Mouse (Mus musculus): ENCODE measurements around the gene Ankrd61. TPM values are rescaled to one million over a fixed set of nuclear protein-coding genes. Genes with fewer than 3 reads are reported as not detected.

Gene Ankrd61
- polyA plus RNA-seq, 2 experiments, result 0.04 to 0.27 TPM

DNA sequence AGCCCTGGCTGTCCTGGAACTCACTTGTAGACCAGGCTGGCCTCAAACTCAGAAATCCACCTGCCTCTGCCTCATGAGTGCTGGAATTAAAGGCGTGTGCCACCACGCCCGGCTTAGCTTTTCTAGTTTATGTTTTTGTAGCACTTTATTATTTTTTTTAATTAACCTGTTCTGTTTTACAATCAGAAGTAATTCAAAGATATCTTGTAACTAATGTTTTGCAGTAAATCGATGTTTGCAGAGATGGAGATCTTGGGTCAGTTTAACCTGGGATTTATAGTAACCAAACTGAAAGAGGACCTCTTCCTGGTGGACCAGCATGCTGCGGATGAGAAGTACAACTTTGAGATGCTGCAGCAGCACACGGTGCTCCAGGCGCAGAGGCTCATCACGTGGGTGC is 30.4 kb upstream of the Ankrd61 start, which contains the start of gene Gm42421:
Gm42421 (plus strand) TSS at position 301 of the 400 bp plus-strand sequence.
- no peak for DNase-seq (ENCODE audit: low read depth in 3 of 3, low spot score in 3 of 3)
- no peak for ATAC-seq (ENCODE audit: insufficient read depth)

GRCm38 (mm10) chr5:143924781-143925452 is 27.4 kb upstream of the Ankrd61 start:
- H3K4me2 ChIP-seq (ENCODE audit: low read depth), result peak overlapping the region; percentile 54
- DNase-seq (ENCODE audit: low read depth in 3 of 3, low spot score in 3 of 3) (peak; percentile 75 to 78 (median 78)), ATAC-seq (ENCODE audit: insufficient read depth) (peak; percentile 100)
- no peak overlapping the region for H3K4me3 ChIP-seq (ENCODE audit: insufficient read depth in 1 of 2, low read depth in 2 of 2, low read length in 2 of 2)
- H3K36me3 ChIP-seq (replicated peaks; ENCODE audit: control insufficient read depth, insufficient read depth, low read depth), result peaks cover 63% of the 10 kb centered on the region
- peak; percentile 77 for TF ChIP-seq EP300 (IDR thresholded peaks at IDR 0.05; ENCODE audit: low read depth)
- TF ChIP-seq CTCF (IDR thresholded peaks at IDR 0.05; ENCODE audit: low read depth), result no peak
- H3K9me3 ChIP-seq (ENCODE audit: control insufficient read depth, low read length), result no peaks in the 10 kb centered on the region
- H3K27ac ChIP-seq, result peak overlapping the region; percentile 76
- H3K27me3 ChIP-seq (ENCODE audit: control insufficient read depth, insufficient read depth, low read length), result no peaks in the 10 kb centered on the region
- WGBS (ENCODE audit: insufficient replicate concordance), result 35% methylated on average over 6 of the region's 6 CpGs
- H3K9ac ChIP-seq (replicated peaks), result peak overlapping the region; percentile 33
- peaks cover 17 to 20% of the 10 kb centered on the region in 2 experiments for H3K4me1 ChIP-seq (replicated peaks; ENCODE audit: control insufficient read depth in 2 of 2, insufficient read depth in 2 of 2, low read length in 1 of 2)

More for the DNA sequence above, 30.4 kb upstream of the Ankrd61 start, which contains the start of gene Gm42421:
- no peak within 1 kb of the TSS for H3K27ac ChIP-seq
- no peak within 1 kb of the TSS for H3K9ac ChIP-seq (replicated peaks)
- TF ChIP-seq CTCF (IDR thresholded peaks at IDR 0.05; ENCODE audit: low read depth), result no peak
- TF ChIP-seq EP300 (IDR thresholded peaks at IDR 0.05; ENCODE audit: low read depth), result no peak
- H3K36me3 ChIP-seq (replicated peaks; ENCODE audit: control insufficient read depth, insufficient read depth, low read depth), result peaks cover 54% of the 10 kb centered on the region
- no peak within 1 kb of the TSS for H3K4me2 ChIP-seq (ENCODE audit: low read depth)
- H3K4me1 ChIP-seq (replicated peaks; ENCODE audit: control insufficient read depth in 2 of 2, insufficient read depth in 2 of 2, low read length in 1 of 2), result peaks cover 17 to 20% of the 10 kb centered on the region in 2 experiments
- no peak within 1 kb of the TSS for H3K4me3 ChIP-seq (ENCODE audit: insufficient read depth in 1 of 2, low read depth in 2 of 2, low read length in 2 of 2)
- no peaks in the 10 kb centered on the region for H3K9me3 ChIP-seq (ENCODE audit: control insufficient read depth, low read length)
- no peaks in the 10 kb centered on the region for H3K27me3 ChIP-seq (ENCODE audit: control insufficient read depth, insufficient read depth, low read length)
- 87% methylated on average over 8 of the region's 8 CpGs for WGBS (ENCODE audit: insufficient replicate concordance)

- Histone ChIP-seq H3K36me3 (replicated peaks; ENCODE audit: control insufficient read depth, insufficient read depth, low read depth) (peaks cover 61% of the 10 kb centered on the region), H3K27me3 (ENCODE audit: control insufficient read depth, insufficient read depth, low read length) (no peaks in the 10 kb centered on the region), H3K4me1 (replicated peaks; ENCODE audit: control insufficient read depth in 2 of 2, insufficient read depth in 2 of 2, low read length in 1 of 2) (no peaks in the 10 kb centered on the region), H3K4me2 (ENCODE audit: low read depth) (no peak overlapping the region), H3K4me3 (ENCODE audit: insufficient read depth in 1 of 2, low read depth in 2 of 2, low read length in 2 of 2) (no peak overlapping the region), H3K27ac (no peak overlapping the region), H3K9me3 (ENCODE audit: control insufficient read depth, low read length) (no peaks in the 10 kb centered on the region), H3K9ac (replicated peaks) (no peak overlapping the region)
- 84% methylated on average over 3 of the region's 3 CpGs for WGBS (ENCODE audit: insufficient replicate concordance)
- ATAC-seq (ENCODE audit: insufficient read depth), result no peak
- TF ChIP-seq CTCF (IDR thresholded peaks at IDR 0.05; ENCODE audit: low read depth) (no peak), EP300 (IDR thresholded peaks at IDR 0.05; ENCODE audit: low read depth) (no peak)
- DNase-seq (ENCODE audit: low read depth in 3 of 3, low spot score in 3 of 3), result no peak
These were observed 20.6 kb upstream of the Ankrd61 start for GRCm38 (mm10) chr5:143918120-143918519.

DNA sequence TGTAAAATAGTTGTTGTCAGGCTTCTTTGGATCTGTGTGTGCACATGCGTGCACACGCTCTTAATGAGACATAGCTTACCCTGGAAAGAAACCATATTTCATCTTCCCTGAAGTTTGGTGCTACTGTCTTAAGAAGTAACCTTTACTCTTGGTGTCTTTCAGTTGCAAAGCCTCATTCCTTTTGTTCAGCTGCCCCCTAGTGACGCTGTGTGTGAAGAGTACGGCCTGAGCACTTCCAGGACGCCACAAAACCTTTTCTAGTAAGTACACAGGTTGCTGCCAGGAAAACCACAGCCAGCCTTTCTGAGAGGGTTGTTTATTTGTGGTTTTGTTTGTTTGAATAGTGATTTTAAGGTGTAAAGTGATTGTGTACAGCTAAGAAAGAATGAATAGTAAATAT is 19.9 kb upstream of the Ankrd61 start:
- DNase-seq (ENCODE audit: low read depth in 3 of 3, low spot score in 3 of 3) (peak; percentile 41 to 51 (median 50)), ATAC-seq (ENCODE audit: insufficient read depth) (no peak)
- Histone ChIP-seq H3K4me2 (ENCODE audit: low read depth) (no peak overlapping the region), H3K4me3 (ENCODE audit: insufficient read depth in 1 of 2, low read depth in 2 of 2, low read length in 2 of 2) (no peak overlapping the region), H3K9ac (replicated peaks) (no peak overlapping the region), H3K27ac (no peak overlapping the region), H3K27me3 (ENCODE audit: control insufficient read depth, insufficient read depth, low read length) (no peaks in the 10 kb centered on the region), H3K36me3 (replicated peaks; ENCODE audit: control insufficient read depth, insufficient read depth, low read depth) (peaks cover 55% of the 10 kb centered on the region), H3K9me3 (ENCODE audit: control insufficient read depth, low read length) (no peaks in the 10 kb centered on the region), H3K4me1 (replicated peaks; ENCODE audit: control insufficient read depth in 2 of 2, insufficient read depth in 2 of 2, low read length in 1 of 2) (no peaks in the 10 kb centered on the region)
- peak; percentile 78 for TF ChIP-seq CTCF (IDR thresholded peaks at IDR 0.05; ENCODE audit: low read depth)
- TF ChIP-seq EP300 (IDR thresholded peaks at IDR 0.05; ENCODE audit: low read depth), result no peak
- WGBS (ENCODE audit: insufficient replicate concordance), result 57% methylated on average over 5 of the region's 5 CpGs

DNA sequence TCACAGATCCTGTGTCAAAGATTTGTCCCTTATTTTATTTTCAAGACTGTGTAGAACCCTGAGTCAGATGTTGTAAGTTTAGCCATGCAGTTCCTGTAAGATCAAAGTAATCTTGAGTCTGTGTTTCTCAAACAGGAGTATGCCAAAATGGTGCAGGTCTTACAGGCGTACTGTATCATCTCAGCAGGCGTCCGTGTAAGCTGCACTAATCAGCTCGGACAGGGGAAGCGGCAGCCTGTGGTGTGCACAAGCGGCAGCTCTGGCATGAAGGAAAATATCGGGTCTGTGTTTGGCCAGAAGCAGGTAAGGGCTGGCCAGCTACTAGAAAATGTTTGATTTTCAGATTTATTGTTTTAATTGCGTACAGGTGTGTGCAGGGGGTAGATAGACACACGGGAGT is 18.7 kb upstream of the Ankrd61 start:
- Histone ChIP-seq H3K9ac (replicated peaks) (no peak overlapping the region), H3K27ac (no peak overlapping the region), H3K4me3 (ENCODE audit: insufficient read depth in 1 of 2, low read depth in 2 of 2, low read length in 2 of 2) (no peak overlapping the region), H3K4me1 (replicated peaks; ENCODE audit: control insufficient read depth in 2 of 2, insufficient read depth in 2 of 2, low read length in 1 of 2) (peaks cover 0 to under 1% of the 10 kb centered on the region in 2 experiments; a peak in 2 of 4 replicates), H3K36me3 (replicated peaks; ENCODE audit: control insufficient read depth, insufficient read depth, low read depth) (peaks cover 47% of the 10 kb centered on the region), H3K27me3 (ENCODE audit: control insufficient read depth, insufficient read depth, low read length) (no peaks in the 10 kb centered on the region), H3K9me3 (ENCODE audit: control insufficient read depth, low read length) (no peaks in the 10 kb centered on the region), H3K4me2 (ENCODE audit: low read depth) (no peak overlapping the region)
- no peak for ATAC-seq (ENCODE audit: insufficient read depth)
- TF ChIP-seq CTCF (IDR thresholded peaks at IDR 0.05; ENCODE audit: low read depth) (no peak), EP300 (IDR thresholded peaks at IDR 0.05; ENCODE audit: low read depth) (no peak)
- no peak for DNase-seq (ENCODE audit: low read depth in 3 of 3, low spot score in 3 of 3)
- WGBS (ENCODE audit: insufficient replicate concordance), result 88% methylated on average over 9 of the region's 9 CpGs

All from liver, embryonic 14.5 days (tissue).